Mouse (Mus musculus): ENCODE data around the gene Camk2n2. TPM values are rescaled to one million over a fixed set of nuclear protein-coding genes. Genes with fewer than 3 reads are reported as not detected.

The Camk2n2 gene
- not detected for polyA plus RNA-seq (2014; fragmentation: Illumina TruSeq; extraction: RNeasy Lipid Tissue Mini Kit (QIAGEN cat#74804))

GRCm38 (mm10) chr16:20621191-20621990 is at the start of gene Camk2n2:
TSS of gene Camk2n2 (minus strand) at chr16:20621287.

GRCm38 (mm10) chr16:20668013-20668412 is 46.9 kb upstream of the Camk2n2 start, which contains the start of gene Eif4g1:
TSS of gene Eif4g1 (plus strand) at chr16:20668313.

GRCm38 (mm10) chr16:20651076-20651946 is 30.2 kb upstream of the Camk2n2 start, which contains the start of gene Psmd2:
TSS of gene Psmd2 (plus strand) at chr16:20651652.

GRCm38 (mm10) chr16:20629731-20630634 is 8.9 kb upstream of the Camk2n2 start, which contains the start of gene Ece2:
TSS of gene Ece2 (plus strand) at chr16:20629828.

GRCm38 (mm10) chr16:20611357-20612227 is 9.5 kb downstream of the Camk2n2 start, which contains the start of the genes Eef1akmt4, Gm49333 and Alg3:
TSS of gene Eef1akmt4 (plus strand) at chr16:20611593.
TSS of gene Gm49333 (plus strand) at chr16:20611610.
TSS of gene Alg3 (minus strand) at chr16:20611735.

GRCm38 (mm10) chr16:20589366-20589938 is 31.6 kb downstream of the Camk2n2 start, which contains the start of gene Vwa5b2:
TSS of gene Vwa5b2 (plus strand) at chr16:20589471.

Other genes with a start within 250 kb of the Camk2n2 start
- 32.8 TPM for gene Abcc5, start 194.9 kb downstream of the Camk2n2 start, polyA plus RNA-seq (2014; fragmentation: Illumina TruSeq; extraction: RNeasy Lipid Tissue Mini Kit (QIAGEN cat#74804))
- 8.2 TPM for gene Eif2b5, start 122.5 kb downstream of the Camk2n2 start, polyA plus RNA-seq (2014; fragmentation: Illumina TruSeq; extraction: RNeasy Lipid Tissue Mini Kit (QIAGEN cat#74804))
- 26.8 TPM for gene Dvl3, start 104.3 kb downstream of the Camk2n2 start, polyA plus RNA-seq (2014; fragmentation: Illumina TruSeq; extraction: RNeasy Lipid Tissue Mini Kit (QIAGEN cat#74804))
- gene Ap2m1, start 85.8 kb downstream of the Camk2n2 start, polyA plus RNA-seq (2014; fragmentation: Illumina TruSeq; extraction: RNeasy Lipid Tissue Mini Kit (QIAGEN cat#74804)), result 102 TPM
- 8.6 TPM for gene Abcf3, start 72.7 kb downstream of the Camk2n2 start, polyA plus RNA-seq (2014; fragmentation: Illumina TruSeq; extraction: RNeasy Lipid Tissue Mini Kit (QIAGEN cat#74804))
- gene Vwa5b2, start 31.8 kb downstream of the Camk2n2 start, polyA plus RNA-seq (2014; fragmentation: Illumina TruSeq; extraction: RNeasy Lipid Tissue Mini Kit (QIAGEN cat#74804)), result not detected
- 3.0 TPM for gene Eef1akmt4, start 9.7 kb downstream of the Camk2n2 start, polyA plus RNA-seq (2014; fragmentation: Illumina TruSeq; extraction: RNeasy Lipid Tissue Mini Kit (QIAGEN cat#74804))
- gene Gm49333, start 9.7 kb downstream of the Camk2n2 start, polyA plus RNA-seq (2014; fragmentation: Illumina TruSeq; extraction: RNeasy Lipid Tissue Mini Kit (QIAGEN cat#74804)), result not detected
- gene Alg3, start 9.6 kb downstream of the Camk2n2 start, polyA plus RNA-seq (2014; fragmentation: Illumina TruSeq; extraction: RNeasy Lipid Tissue Mini Kit (QIAGEN cat#74804)), result 6.3 TPM
- 1.1 TPM for gene Ece2, start 8.5 kb upstream of the Camk2n2 start, polyA plus RNA-seq (2014; fragmentation: Illumina TruSeq; extraction: RNeasy Lipid Tissue Mini Kit (QIAGEN cat#74804))
- 77.0 TPM for gene Psmd2, start 30.4 kb upstream of the Camk2n2 start, polyA plus RNA-seq (2014; fragmentation: Illumina TruSeq; extraction: RNeasy Lipid Tissue Mini Kit (QIAGEN cat#74804))
- gene Eif4g1, start 47.0 kb upstream of the Camk2n2 start, polyA plus RNA-seq (2014; fragmentation: Illumina TruSeq; extraction: RNeasy Lipid Tissue Mini Kit (QIAGEN cat#74804)), result 125 TPM
- 0.26 TPM for gene Fam131a, start 72.0 kb upstream of the Camk2n2 start, polyA plus RNA-seq (2014; fragmentation: Illumina TruSeq; extraction: RNeasy Lipid Tissue Mini Kit (QIAGEN cat#74804))
- 29.2 TPM for gene Polr2h, start 96.4 kb upstream of the Camk2n2 start, polyA plus RNA-seq (2014; fragmentation: Illumina TruSeq; extraction: RNeasy Lipid Tissue Mini Kit (QIAGEN cat#74804))
- 0.29 TPM for gene Clcn2, start 96.5 kb upstream of the Camk2n2 start, polyA plus RNA-seq (2014; fragmentation: Illumina TruSeq; extraction: RNeasy Lipid Tissue Mini Kit (QIAGEN cat#74804))
- 0.09 TPM for gene Chrd, start 111.8 kb upstream of the Camk2n2 start, polyA plus RNA-seq (2014; fragmentation: Illumina TruSeq; extraction: RNeasy Lipid Tissue Mini Kit (QIAGEN cat#74804))
- not detected for gene Thpo, start 113.2 kb upstream of the Camk2n2 start, polyA plus RNA-seq (2014; fragmentation: Illumina TruSeq; extraction: RNeasy Lipid Tissue Mini Kit (QIAGEN cat#74804))